Mouse (Mus musculus) layer of hippocampus, adult 2 months (tissue): ENCODE data around the gene Mtm1. TPM values are rescaled to one million over a fixed set of nuclear protein-coding genes. Genes with fewer than 3 reads are reported as not detected.

Experiments used
- DNase-seq, 2 experiments: peaks; one replicate each; pipeline ENCODE4 v3.0.0; 2022; ENCODE audit warnings: low spot score in 2 of 2
- H3K27ac ChIP-seq: fragments of 200-600 bp; 2 replicates; pipeline ENCODE4 v1.8.1; 2022
- H3K4me3 ChIP-seq: fragments of 200-600 bp; 2 replicates; pipeline ENCODE4 v1.8.1; 2022; ENCODE audit warnings: mild to moderate bottlenecking
- CTCF ChIP-seq: fragments of 200-600 bp; conservative IDR thresholded peaks from 2 replicates; pipeline ENCODE4 v1.8.1; 2022; ENCODE audit warnings: antibody characterized with exemption, mild to moderate bottlenecking, moderate library complexity
- long read RNA-seq, 2 experiments: library from polyadenylated mRNA; stranded (forward); transcript quantifications; one replicate each; pipeline ENCODE4 v2.0.0; 2021; ENCODE audit warnings: borderline mapping rate in 2 of 2
- total RNA-seq, 2 experiments: library from RNA; stranded (reverse); gene quantifications; 2 replicates each; pipeline ENCODE4 v1.2.3; 2021

Gene Mtm1
- 1 to 10 TPM; 7.3 to 8.0 TPM for total RNA-seq
- long read RNA-seq, experiment 1, partial matches to known transcripts, result 0 of 6 reads
- long read RNA-seq, experiment 1, other reads (novel, unspliced or antisense), result 3 of 6 reads
- long read RNA-seq, experiment 2, partial matches to known transcripts, result 0 of 5 reads
- long read RNA-seq, experiment 2, other reads (novel, unspliced or antisense), result 1 of 5 reads

- no peak for DNase-seq
- Histone ChIP-seq H3K27ac (no peak within 1 kb of the TSS), H3K4me3 (no peak within 1 kb of the TSS)
- no peak for TF ChIP-seq CTCF
Measured at GRCm38 (mm10) chrX:71210467-71210866, at the start of gene Mtm1. Gene Mtm1 (plus strand): TSS chrX:71210767.

- no peak for DNase-seq
- Histone ChIP-seq H3K4me3 (no peak overlapping the region), H3K27ac (no peak overlapping the region)
- no peak for TF ChIP-seq CTCF
Measured at GRCm38 (mm10) chrX:71181526-71181925, 29.0 kb upstream of the Mtm1 start.

GRCm38 (mm10) chrX:71183671-71184070, 26.9 kb upstream of the Mtm1 start:
- no peak for TF ChIP-seq CTCF
- Histone ChIP-seq H3K4me3 (no peak overlapping the region), H3K27ac (no peak overlapping the region)
- DNase-seq, result no peak

- Histone ChIP-seq H3K27ac (no peak overlapping the region), H3K4me3 (no peak overlapping the region)
- no peak for TF ChIP-seq CTCF
- DNase-seq, result no peak
Measured at GRCm38 (mm10) chrX:71186396-71186795, 24.2 kb upstream of the Mtm1 start.

- no peak for TF ChIP-seq CTCF
- DNase-seq, result no peak
- no peak overlapping the region for H3K4me3 ChIP-seq
Measured at GRCm38 (mm10) chrX:71204776-71205175, 5.8 kb upstream of the Mtm1 start.

GRCm38 (mm10) chrX:71205821-71206542, 4.6 kb upstream of the Mtm1 start:
- H3K4me3 ChIP-seq, result no peak overlapping the region
- TF ChIP-seq CTCF, result no peak
- H3K27ac ChIP-seq, result no peak overlapping the region
- DNase-seq, result no peak

More at GRCm38 (mm10) chrX:71204776-71205175, 5.8 kb upstream of the Mtm1 start:
- no peak overlapping the region for H3K27ac ChIP-seq

- no peak for DNase-seq
- Histone ChIP-seq H3K4me3 (no peak overlapping the region), H3K27ac (no peak overlapping the region)
- TF ChIP-seq CTCF, result no peak
Measured at GRCm38 (mm10) chrX:71206595-71206994, 4.0 kb upstream of the Mtm1 start.

- no peak overlapping the region for H3K27ac ChIP-seq
- H3K4me3 ChIP-seq, result no peak overlapping the region
- no peak for TF ChIP-seq CTCF
- DNase-seq, result no peak
Measured at GRCm38 (mm10) chrX:71212911-71213310, 2.3 kb downstream of the Mtm1 start.

GRCm38 (mm10) chrX:71214441-71215112, 4.0 kb downstream of the Mtm1 start:
- peak overlapping the region; percentile 64 for H3K4me3 ChIP-seq

GRCm38 (mm10) chrX:71215113-71215708, 4.6 kb downstream of the Mtm1 start:
- TF ChIP-seq CTCF, result no peak
- H3K27ac ChIP-seq, result peak overlapping the region; percentile 55
- peak overlapping the region; percentile 64 for H3K4me3 ChIP-seq
- DNase-seq, result peak in 1 of 2 experiments; percentile 8

More at GRCm38 (mm10) chrX:71214441-71215112, 4.0 kb downstream of the Mtm1 start:
- peak overlapping the region; percentile 55 for H3K27ac ChIP-seq
- DNase-seq, result peak; percentile 71 to 86
- TF ChIP-seq CTCF, result no peak

GRCm38 (mm10) chrX:71216879-71217278, 6.3 kb downstream of the Mtm1 start:
- H3K27ac ChIP-seq, result no peak overlapping the region
- no peak overlapping the region for H3K4me3 ChIP-seq
- no peak for DNase-seq
- TF ChIP-seq CTCF, result no peak

- Histone ChIP-seq H3K27ac (no peak overlapping the region), H3K4me3 (no peak overlapping the region)
- no peak for DNase-seq
- TF ChIP-seq CTCF, result no peak
Measured at GRCm38 (mm10) chrX:71218853-71219252, 8.3 kb downstream of the Mtm1 start.

- Histone ChIP-seq H3K4me3 (no peak overlapping the region), H3K27ac (no peak overlapping the region)
- TF ChIP-seq CTCF, result no peak
- no peak for DNase-seq
Measured at GRCm38 (mm10) chrX:71220896-71221295, 10.3 kb downstream of the Mtm1 start.
